Mouse (Mus musculus): ENCODE results near the gene Gba2. TPM values are rescaled to one million over a fixed set of nuclear protein-coding genes. Genes with fewer than 3 reads are reported as not detected.

Gene Gba2
- total RNA-seq, 4 experiments from 2014 or later = 11.7 to 14.0 (median 13.0) TPM

GRCm38 (mm10) chr4:43581381-43581780 is 2.7 kb upstream of the Gba2 start:
- no peak for DNase-seq (ENCODE audit: low spot score)

DNA sequence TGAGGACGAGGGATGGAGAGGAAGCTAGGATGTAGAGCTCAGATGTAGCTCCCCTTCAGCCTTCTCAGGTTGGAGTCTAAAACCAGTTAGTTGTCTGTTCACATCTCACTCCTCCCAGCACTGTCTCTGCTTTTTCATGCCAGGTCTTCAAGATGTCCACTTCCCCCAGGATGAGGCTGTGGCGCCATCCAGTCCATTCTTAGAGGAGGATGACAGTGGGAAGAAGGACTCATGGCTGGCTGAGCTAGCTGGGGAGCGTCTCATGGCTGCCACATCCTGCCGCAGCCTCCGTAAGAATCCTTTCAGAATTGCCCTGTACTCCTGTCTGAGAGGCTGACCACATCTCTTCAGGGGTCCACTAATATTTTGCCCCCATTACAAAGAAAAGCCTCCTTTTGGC is 2.0 kb upstream of the Gba2 start:
- no peak for DNase-seq (ENCODE audit: low spot score)

DNA sequence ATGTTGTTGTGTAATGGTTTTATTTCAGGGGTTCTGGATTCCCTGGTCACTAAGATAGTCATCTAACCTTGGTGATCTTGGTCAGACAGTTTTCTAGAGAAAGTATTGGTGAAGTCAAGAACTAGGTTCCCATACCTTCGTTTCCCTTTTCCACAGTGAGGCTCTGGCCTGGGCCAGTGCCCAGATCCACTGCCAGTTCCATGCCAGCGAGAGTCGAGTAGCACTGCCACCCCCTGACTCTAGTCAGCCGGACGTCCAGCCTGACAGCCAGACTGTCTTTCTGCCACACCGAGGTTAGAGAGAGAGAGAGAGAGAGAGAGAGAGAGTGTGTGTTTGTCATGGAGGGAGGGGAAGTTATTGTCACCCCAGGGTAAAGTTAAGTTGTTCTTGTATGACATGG is 1.1 kb upstream of the Gba2 start:
- no peak for DNase-seq (ENCODE audit: low spot score)

- no peak for DNase-seq (ENCODE audit: low spot score)
Measured at GRCm38 (mm10) chr4:43579256-43579655, 583 bp upstream of the Gba2 start.

GRCm38 (mm10) chr4:43577237-43577881 is 1.3 kb downstream of the Gba2 start:
- no peak for DNase-seq (ENCODE audit: low spot score)

DNA sequence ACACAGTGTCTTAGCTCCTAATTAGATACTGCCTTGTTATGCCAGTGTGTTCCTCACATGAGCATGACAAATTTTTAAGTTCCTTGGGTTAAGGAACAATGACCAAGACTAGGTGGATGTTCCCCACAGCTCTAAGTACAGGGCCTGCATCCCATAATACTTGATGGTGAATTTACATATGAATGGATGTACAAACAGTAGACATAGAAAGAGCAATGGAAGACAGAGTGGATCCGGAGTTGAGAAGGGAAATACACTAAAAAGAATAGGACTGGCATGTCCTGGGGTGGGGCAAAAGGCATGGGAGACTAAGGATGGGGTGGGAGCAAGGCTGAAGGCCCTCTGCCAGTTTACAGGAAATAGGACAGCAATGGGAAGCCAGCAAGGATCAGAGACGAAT is 3.3 kb downstream of the Gba2 start:
- DNase-seq (ENCODE audit: low spot score) = no peak

- DNase-seq (ENCODE audit: low spot score) = no peak
Measured at GRCm38 (mm10) chr4:43573561-43573960, 5.1 kb downstream of the Gba2 start.

DNA sequence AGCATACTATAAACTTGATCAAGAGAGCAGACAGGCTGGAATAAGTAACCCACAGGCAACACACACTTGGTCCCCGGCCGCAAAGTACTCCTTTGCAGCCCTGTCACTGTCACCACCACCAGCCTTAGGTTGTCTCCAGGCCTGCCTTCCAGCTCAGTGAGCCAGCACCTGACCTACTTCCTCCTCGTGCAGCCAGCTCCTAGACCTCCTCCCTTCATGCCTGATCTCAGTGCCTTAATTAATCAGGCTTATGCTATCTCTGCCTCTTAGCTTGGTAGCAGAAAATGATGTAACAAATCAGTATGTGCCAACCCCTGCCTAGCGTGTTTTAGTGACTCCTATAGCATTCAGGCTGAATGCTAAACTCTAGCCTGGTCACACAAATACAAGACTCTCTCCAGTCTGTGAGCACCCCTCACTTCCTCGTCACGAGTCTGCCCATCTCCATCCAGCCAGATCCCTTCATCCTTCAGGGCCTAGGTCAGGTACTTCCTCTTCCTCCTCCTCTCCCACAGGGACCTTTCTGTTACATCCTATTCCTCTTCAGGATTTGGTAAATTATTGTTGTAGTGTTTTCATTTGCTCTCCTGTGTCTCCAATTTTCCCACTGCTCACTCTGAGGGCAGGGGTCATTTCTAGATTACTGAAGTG is 7.2 kb downstream of the Gba2 start:
- no peak for DNase-seq (ENCODE audit: low spot score)

- no peak for DNase-seq (ENCODE audit: low spot score)
Measured at GRCm38 (mm10) chr4:43567140-43567539, 11.5 kb downstream of the Gba2 start.

GRCm38 (mm10) chr4:43564231-43564630 is 14.4 kb downstream of the Gba2 start:
- DNase-seq (ENCODE audit: low spot score) = no peak

- DNase-seq (ENCODE audit: low spot score) = no peak
Measured at GRCm38 (mm10) chr4:43563601-43563875, 15.1 kb downstream of the Gba2 start.

- no peak for DNase-seq (ENCODE audit: low spot score)
Measured at GRCm38 (mm10) chr4:43562769-43563600, 15.7 kb downstream of the Gba2 start.

GRCm38 (mm10) chr4:43561997-43562768 is 16.5 kb downstream of the Gba2 start, which contains the start of the genes Creb3 and Tln1:
Creb3 (plus strand) TSS chr4:43562332.
Tln1 (minus strand) TSS chr4:43562691.
- peak; percentile 98 for DNase-seq (ENCODE audit: low spot score)

DNA sequence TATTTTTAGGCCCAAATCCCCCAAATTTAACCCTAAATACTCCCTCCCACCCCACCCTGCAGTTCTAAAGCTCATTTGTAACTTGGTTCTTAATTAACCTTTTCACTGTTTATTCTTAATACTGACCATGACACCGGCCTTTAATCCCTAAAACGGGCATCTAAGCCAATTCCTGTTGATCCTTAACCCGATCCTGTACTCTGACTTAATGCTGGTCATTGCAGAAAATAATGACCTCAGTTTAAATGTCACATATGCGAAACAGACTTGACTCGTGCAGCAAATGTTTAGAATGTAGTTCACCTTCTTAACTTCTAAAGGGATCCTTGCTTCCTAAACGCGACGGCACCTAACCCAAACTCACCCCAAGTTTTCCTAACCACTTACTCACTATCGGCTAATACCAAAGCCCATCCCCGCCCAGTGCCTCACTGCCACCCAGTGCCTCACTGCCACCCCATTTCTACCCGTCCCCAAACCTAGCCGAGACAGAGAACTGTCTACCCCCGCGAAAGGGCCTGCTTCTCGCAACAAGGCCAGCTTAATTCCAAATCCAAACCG is 17.2 kb downstream of the Gba2 start:
- no peak for DNase-seq (ENCODE audit: low spot score)

DNA sequence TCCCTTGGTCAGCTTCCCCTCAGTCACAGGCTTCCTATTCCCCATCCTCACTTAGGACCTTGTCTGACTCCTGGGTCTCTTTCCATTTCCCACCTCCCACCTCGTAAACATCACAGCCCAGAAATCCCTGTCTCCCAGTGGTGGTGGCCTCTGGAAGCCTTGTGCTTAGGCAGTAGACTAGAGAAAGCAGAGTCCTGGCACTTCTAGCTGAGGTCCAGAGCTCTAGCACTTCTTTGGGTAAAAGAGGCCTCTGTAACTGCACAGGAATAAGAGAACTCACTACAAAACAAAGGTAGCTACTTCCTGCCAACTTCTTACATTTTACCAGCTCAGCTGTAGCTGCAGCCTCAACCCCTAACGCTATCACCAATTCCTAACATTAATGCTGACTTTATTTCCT is 17.7 kb downstream of the Gba2 start:
- DNase-seq (ENCODE audit: low spot score) = no peak

- peak; percentile 72 for DNase-seq (ENCODE audit: low spot score)
Measured at GRCm38 (mm10) chr4:43560243-43560611, 18.4 kb downstream of the Gba2 start.

GRCm38 (mm10) chr4:43559519-43560242 is 19.0 kb downstream of the Gba2 start:
- no peak for DNase-seq (ENCODE audit: low spot score)

GRCm38 (mm10) chr4:43558631-43559356 is 19.9 kb downstream of the Gba2 start:
- DNase-seq (ENCODE audit: low spot score) = peak; percentile 70

DNA sequence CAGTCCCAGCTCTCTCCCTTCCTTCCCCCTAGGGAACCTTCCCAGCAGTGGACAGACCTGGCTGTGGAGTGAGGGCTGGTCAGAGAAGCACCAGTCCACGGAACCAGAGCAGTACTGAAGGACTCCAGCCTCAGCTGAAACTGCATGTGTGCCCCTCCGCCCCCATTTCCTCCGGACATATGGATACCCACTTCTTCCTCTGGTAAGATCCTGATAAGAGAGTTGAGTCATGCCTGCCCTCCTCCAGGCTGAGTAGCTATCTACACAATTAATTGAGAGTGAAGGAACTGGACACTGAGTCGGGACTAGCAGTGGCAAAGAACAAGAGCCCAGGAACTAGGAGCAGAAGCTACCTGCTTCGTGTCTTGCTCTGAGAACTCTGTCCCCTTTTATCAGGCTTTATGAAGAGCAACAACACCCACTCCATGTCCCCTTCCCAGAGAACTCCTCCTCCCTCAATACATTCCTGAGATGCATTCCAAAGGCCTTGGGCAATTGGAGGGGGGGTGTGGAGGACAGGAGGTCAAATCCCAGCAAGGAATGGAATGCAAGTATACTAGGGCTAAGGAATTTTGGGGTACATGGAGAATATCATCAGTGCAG is 20.5 kb downstream of the Gba2 start:
- DNase-seq (ENCODE audit: low spot score) = no peak

- no peak for DNase-seq (ENCODE audit: low spot score)
Measured at GRCm38 (mm10) chr4:43555926-43556325, 22.7 kb downstream of the Gba2 start.
